Mouse (Mus musculus): ENCODE data around the gene Cdk20. TPM values are rescaled to one million over a fixed set of nuclear protein-coding genes. Genes with fewer than 3 reads are reported as not detected.
A peak's percentile ranks its signal among the peaks of the same experiment; 100 is the strongest.

The Cdk20 gene
- 23.5 and 32.1 TPM in 2 replicates for polyA plus RNA-seq (2015; fragmentation: Nextera tagmentation; extraction: Ambion mirVana)

DNA sequence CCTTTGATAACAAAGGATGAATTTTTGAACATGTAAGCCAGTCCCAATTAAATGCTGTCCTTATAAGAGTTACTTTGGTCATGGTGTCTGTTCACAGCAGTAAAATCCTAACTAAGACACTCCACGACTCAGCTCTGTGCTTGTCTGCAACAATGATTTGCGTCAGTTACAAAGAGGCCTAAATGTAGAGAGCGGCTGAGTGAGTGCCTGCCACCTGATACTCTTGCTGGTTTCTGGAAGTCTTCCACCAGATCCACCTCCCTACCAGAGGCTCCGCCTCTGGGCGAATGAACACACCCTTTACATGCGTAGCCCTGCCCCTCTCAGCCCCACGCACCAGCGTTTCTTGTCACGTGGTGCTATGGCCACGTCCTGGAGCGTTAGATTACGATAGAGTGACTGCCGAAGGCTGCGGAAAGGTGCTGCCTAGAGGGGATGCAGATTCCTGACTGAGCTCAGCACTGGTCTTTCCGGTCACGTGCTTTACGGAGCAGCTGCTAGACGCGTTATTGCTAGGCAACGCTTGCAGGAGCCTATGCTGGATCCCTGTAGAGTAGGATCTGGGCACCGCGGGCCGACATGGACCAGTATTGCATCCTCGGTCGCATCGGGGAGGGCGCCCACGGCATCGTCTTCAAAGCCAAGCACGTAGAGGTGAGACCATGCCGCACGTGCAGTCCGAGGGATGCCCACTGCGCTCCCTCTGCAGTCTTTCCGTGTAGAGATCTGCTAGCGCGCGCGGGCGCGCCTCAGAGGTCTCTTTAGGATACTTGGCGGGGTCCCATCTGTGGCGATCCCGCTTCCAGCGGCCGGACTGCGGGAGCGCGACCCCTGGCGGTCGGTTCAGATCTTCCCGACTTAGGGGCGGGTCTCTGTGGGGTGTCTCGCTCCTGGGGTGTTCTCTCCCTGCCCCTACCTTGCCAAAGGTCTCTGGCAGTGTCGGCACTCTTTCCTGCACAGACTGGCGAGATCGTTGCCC, at the start of gene Cdk20:
TSS of gene Cdk20 (plus strand) at position 298 of the 979 bp plus-strand sequence.
- under 1% methylated on average over 57 of the region's 57 CpGs for WGBS
- ATAC-seq (ENCODE audit: low FRiP score) = peak; percentile 99
- H3K9ac ChIP-seq (replicated peaks) = peak within 1 kb of the TSS; percentile 65

DNA sequence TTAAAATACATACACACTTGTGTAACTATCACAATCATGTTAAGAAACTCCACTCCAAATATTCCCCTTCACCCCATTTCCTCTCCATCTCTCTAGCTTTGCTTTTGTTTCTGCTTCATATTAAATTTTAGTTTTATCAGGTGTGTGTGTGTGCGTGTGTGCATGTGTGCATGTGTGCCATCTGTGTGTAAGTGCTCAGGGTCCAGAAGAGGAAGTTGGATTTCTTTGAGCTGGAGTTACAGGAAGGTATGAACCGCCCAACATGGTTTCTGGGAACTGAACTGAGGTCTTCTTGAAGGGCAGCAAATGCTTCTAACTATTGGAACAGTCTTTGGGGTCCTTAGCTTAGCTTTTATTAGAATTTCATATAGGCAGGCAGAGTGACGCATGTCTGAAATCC, 47.2 kb upstream of the Cdk20 start:
- ATAC-seq (ENCODE audit: low FRiP score) = no peak
- H3K4me3 ChIP-seq (replicated peaks) = no peak overlapping the region
- 91% methylated on average over 3 of the region's 3 CpGs for WGBS

More for the DNA sequence above, at the start of gene Cdk20:
- no peaks in the 10 kb centered on the region for H3K9me3 ChIP-seq (replicated peaks)
- H3K4me2 ChIP-seq = peak within 1 kb of the TSS; percentile 68
- H3K27me3 ChIP-seq (replicated peaks) = no peaks in the 10 kb centered on the region
- H3K4me1 ChIP-seq = peaks cover 18% of the 10 kb centered on the region
- peak within 1 kb of the TSS; percentile 92 for H3K27ac ChIP-seq (replicated peaks)
- no peaks in the 10 kb centered on the region for H3K36me3 ChIP-seq
- peak within 1 kb of the TSS; percentile 60 for H3K4me3 ChIP-seq (replicated peaks)

DNA sequence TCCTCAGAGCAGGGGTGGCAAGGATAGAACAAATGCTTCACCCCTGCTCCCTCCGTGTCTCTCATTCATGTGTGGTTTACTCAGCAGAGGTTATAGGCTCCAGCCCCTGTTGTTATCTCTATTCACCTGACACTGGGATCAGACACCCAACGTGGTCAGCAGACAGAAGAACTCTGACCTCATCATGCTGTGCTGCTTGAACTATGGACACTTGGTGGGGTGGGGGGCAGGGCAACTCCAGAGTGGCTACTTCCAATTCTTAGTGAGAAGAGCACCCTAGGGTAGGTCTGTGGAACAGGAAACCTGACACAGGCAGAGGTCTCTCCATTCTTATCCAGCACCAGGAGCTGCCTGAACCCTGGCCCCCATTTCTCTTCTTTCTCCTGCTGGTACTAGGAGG, 46.1 kb upstream of the Cdk20 start:
- Histone ChIP-seq H3K27ac (replicated peaks) (no peak overlapping the region), H3K27me3 (replicated peaks) (no peaks in the 10 kb centered on the region), H3K9me3 (replicated peaks) (no peaks in the 10 kb centered on the region), H3K4me1 (no peaks in the 10 kb centered on the region), H3K4me3 (replicated peaks) (no peak overlapping the region), H3K4me2 (no peak overlapping the region), H3K36me3 (no peaks in the 10 kb centered on the region), H3K9ac (replicated peaks) (no peak overlapping the region)
- ATAC-seq (ENCODE audit: low FRiP score) = no peak
- WGBS = 40% methylated on average over 2 of the region's 2 CpGs

More for the DNA sequence above, 47.2 kb upstream of the Cdk20 start:
- no peaks in the 10 kb centered on the region for H3K27me3 ChIP-seq (replicated peaks)
- H3K36me3 ChIP-seq = no peaks in the 10 kb centered on the region
- no peaks in the 10 kb centered on the region for H3K4me1 ChIP-seq
- no peak overlapping the region for H3K4me2 ChIP-seq
- H3K9ac ChIP-seq (replicated peaks) = no peak overlapping the region
- H3K9me3 ChIP-seq (replicated peaks) = no peaks in the 10 kb centered on the region
- no peak overlapping the region for H3K27ac ChIP-seq (replicated peaks)

DNA sequence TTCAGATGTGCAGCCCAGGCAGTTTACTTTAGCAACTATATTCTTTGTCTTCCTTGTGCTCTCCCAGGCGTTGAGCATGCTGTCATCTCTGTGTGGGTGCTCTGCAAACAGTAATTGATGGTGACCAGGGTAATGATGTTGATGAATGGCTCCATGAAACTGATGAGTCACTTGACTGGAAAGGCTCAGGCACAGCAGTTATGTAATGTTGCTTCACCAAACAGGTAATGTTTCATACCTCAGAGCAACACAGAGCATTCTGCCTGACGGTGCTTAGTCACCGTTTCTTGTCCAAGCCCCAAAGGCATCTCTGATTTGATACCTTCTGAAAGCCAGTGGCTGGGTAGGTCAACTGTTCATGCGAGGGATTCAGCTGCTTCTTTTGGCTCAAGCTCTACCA, 43.7 kb upstream of the Cdk20 start:
- no peak for ATAC-seq (ENCODE audit: low FRiP score)

DNA sequence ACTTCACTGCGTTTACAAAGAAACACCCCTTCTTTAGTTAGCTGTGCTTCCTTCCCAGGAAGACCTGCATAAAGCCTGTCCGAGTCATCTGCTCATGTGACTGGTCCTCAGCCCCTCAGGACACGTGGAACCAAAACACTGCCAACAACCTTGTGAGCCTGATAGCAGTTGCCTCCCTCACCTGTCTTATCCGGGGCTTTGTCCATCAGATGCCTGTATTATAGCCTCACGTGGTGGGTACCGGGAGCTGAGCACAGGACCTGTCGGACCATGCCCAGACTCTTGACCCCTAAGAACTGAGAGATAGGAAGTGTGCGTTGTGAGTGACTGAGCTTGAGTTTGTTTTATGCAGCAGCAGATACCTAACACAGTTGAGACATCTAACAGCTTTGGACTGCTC, 35.1 kb upstream of the Cdk20 start:
- no peak overlapping the region for H3K9ac ChIP-seq (replicated peaks)
- no peak overlapping the region for H3K27ac ChIP-seq (replicated peaks)
- no peaks in the 10 kb centered on the region for H3K36me3 ChIP-seq
- no peaks in the 10 kb centered on the region for H3K27me3 ChIP-seq (replicated peaks)
- 76% methylated on average over 8 of the region's 8 CpGs for WGBS
- H3K4me1 ChIP-seq = no peaks in the 10 kb centered on the region
- no peak overlapping the region for H3K4me2 ChIP-seq
- H3K9me3 ChIP-seq (replicated peaks) = no peaks in the 10 kb centered on the region
- no peak overlapping the region for H3K4me3 ChIP-seq (replicated peaks)
- no peak for ATAC-seq (ENCODE audit: low FRiP score)

More for the DNA sequence above, 43.7 kb upstream of the Cdk20 start:
- H3K9me3 ChIP-seq (replicated peaks) = no peaks in the 10 kb centered on the region
- H3K27me3 ChIP-seq (replicated peaks) = no peaks in the 10 kb centered on the region
- 81% methylated on average over 4 of the region's 4 CpGs for WGBS
- H3K27ac ChIP-seq (replicated peaks) = no peak overlapping the region
- H3K4me1 ChIP-seq = no peaks in the 10 kb centered on the region
- no peak overlapping the region for H3K9ac ChIP-seq (replicated peaks)
- H3K4me3 ChIP-seq (replicated peaks) = no peak overlapping the region
- no peaks in the 10 kb centered on the region for H3K36me3 ChIP-seq
- H3K4me2 ChIP-seq = no peak overlapping the region

DNA sequence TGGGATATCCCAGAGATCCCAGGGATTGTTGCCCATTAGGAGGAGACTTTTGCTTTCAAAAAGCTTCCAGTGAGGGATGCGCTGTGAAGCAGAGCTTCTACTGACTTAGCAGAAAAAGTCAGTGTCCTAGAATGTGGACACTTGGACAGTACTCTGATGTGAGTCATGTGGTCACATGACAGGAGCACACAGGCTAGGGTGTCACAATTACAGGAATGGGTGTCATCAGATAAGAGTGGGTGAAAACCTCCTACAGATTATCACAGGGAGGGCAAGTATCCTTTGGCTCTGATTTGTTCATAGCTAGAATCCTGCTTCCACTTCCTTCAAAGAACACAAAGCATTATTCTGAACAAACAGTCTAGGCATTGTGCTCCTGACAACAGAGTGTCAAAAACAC, 34.0 kb upstream of the Cdk20 start:
- Histone ChIP-seq H3K36me3 (no peaks in the 10 kb centered on the region), H3K4me1 (no peaks in the 10 kb centered on the region), H3K27ac (replicated peaks) (no peak overlapping the region), H3K4me3 (replicated peaks) (no peak overlapping the region), H3K4me2 (no peak overlapping the region), H3K27me3 (replicated peaks) (no peaks in the 10 kb centered on the region), H3K9me3 (replicated peaks) (no peaks in the 10 kb centered on the region), H3K9ac (replicated peaks) (no peak overlapping the region)
- no peak for ATAC-seq (ENCODE audit: low FRiP score)
- WGBS = 97% methylated on average over 1 of the region's 1 CpGs

DNA sequence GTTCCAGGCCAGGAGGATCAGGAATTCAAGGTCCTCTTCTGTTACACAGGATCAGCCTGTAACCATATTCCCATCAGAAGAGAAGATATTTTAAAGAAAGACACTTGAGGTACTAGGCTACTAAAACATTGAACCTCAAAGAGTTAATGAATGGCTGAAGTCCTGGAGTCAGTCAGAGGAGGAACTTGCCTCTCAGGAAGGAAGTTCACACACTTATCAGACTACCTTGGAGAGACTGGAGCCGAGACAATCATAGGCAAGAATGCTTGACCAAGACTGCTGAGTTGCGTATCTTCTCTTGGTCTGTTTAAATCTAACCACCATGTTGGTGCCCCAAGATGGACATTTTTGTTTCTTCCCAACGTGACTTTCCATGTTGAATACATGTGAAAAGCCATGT, 32.2 kb upstream of the Cdk20 start:
- no peaks in the 10 kb centered on the region for H3K9me3 ChIP-seq (replicated peaks)
- no peak overlapping the region for H3K4me2 ChIP-seq
- no peaks in the 10 kb centered on the region for H3K36me3 ChIP-seq
- no peaks in the 10 kb centered on the region for H3K27me3 ChIP-seq (replicated peaks)
- H3K27ac ChIP-seq (replicated peaks) = no peak overlapping the region
- H3K9ac ChIP-seq (replicated peaks) = no peak overlapping the region
- WGBS = 88% methylated on average over 3 of the region's 3 CpGs
- H3K4me1 ChIP-seq = no peaks in the 10 kb centered on the region
- H3K4me3 ChIP-seq (replicated peaks) = no peak overlapping the region
- ATAC-seq (ENCODE audit: low FRiP score) = no peak

DNA sequence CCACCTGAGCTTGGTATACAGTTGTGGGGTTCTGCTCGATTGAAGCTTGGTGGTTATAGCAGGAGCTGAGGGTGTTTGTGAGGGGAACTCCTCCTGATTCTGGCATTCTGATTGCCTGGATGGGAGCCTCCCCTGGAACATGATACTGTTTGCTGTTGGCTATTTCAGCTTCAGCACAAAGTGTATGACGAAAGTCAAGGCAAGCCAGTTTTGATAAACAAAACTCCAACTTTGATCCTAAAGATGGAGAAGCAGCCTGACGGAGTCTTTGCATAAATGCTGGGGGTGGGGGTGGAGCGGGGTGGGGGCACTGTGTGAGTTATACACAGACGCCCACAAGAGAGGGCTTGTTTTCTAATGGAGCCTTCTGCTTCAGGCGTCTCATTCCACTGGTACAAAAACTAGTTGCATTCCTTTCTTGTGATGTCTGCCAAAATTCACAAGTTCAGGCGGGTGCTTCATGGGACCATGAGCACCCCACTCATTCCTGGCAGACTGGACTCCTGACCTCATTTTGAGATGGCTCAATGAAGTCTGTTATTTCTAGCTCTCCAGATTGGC, 31.2 kb upstream of the Cdk20 start:
- Histone ChIP-seq H3K4me1 (no peaks in the 10 kb centered on the region), H3K27ac (replicated peaks) (no peak overlapping the region), H3K36me3 (no peaks in the 10 kb centered on the region), H3K9ac (replicated peaks) (no peak overlapping the region), H3K27me3 (replicated peaks) (no peaks in the 10 kb centered on the region), H3K9me3 (replicated peaks) (no peaks in the 10 kb centered on the region), H3K4me3 (replicated peaks) (no peak overlapping the region), H3K4me2 (no peak overlapping the region)
- 68% methylated on average over 7 of the region's 7 CpGs for WGBS
- ATAC-seq (ENCODE audit: low FRiP score) = no peak

DNA sequence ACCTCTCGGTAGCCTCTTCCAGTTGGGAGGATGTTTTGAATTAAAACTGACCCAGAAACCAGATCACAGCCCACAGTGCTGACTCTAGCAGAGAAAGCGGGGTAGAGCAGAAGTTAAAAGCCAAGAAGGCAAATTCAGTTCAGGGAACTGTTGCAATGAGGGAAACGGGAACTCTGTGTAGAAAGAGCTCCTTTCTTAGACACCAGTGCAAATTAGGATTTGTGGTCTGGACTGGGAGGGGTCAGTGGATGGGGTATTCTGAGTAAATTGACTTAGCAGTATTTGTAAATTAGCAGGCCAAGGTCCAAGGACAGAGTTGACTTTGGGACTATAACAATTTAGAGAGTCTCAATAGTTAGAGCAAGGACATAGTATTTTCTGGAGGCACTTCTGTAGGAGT, 30.1 kb upstream of the Cdk20 start:
- Histone ChIP-seq H3K4me3 (replicated peaks) (no peak overlapping the region), H3K9me3 (replicated peaks) (no peaks in the 10 kb centered on the region), H3K4me1 (no peaks in the 10 kb centered on the region), H3K9ac (replicated peaks) (no peak overlapping the region), H3K4me2 (no peak overlapping the region), H3K36me3 (no peaks in the 10 kb centered on the region), H3K27ac (replicated peaks) (no peak overlapping the region), H3K27me3 (replicated peaks) (no peaks in the 10 kb centered on the region)
- 76% methylated on average over 3 of the region's 3 CpGs for whole genome bisulfite sequencing
- ATAC-seq (ENCODE audit: low FRiP score) = no peak

DNA sequence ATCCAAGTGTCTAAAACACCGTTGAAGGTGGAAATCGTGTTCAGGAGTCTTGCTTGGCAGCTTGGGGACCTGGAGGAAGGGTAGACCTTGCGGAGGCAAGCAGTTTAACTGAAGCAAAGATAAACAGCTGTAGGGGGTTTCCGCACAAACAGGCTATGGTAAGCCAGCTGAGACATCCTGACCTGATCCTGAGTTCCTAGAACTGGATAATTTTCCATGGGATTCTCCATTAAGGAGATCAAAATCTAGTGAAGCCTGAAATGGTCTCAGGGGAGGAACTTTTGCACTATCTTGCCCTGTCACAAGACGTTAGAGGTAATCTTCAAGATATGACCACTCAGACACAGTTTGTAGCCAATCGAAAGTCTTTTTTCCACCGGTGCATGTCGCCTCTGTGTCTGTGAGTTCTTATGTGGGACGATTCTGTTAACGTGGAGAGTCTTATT, 29.6 kb upstream of the Cdk20 start:
- Histone ChIP-seq H3K36me3 (no peaks in the 10 kb centered on the region), H3K4me2 (no peak overlapping the region), H3K4me3 (replicated peaks) (no peak overlapping the region), H3K27ac (replicated peaks) (no peak overlapping the region), H3K27me3 (replicated peaks) (no peaks in the 10 kb centered on the region), H3K9me3 (replicated peaks) (no peaks in the 10 kb centered on the region), H3K9ac (replicated peaks) (no peak overlapping the region), H3K4me1 (no peaks in the 10 kb centered on the region)
- WGBS = 93% methylated on average over 10 of the region's 10 CpGs
- no peak for ATAC-seq (ENCODE audit: low FRiP score)

DNA sequence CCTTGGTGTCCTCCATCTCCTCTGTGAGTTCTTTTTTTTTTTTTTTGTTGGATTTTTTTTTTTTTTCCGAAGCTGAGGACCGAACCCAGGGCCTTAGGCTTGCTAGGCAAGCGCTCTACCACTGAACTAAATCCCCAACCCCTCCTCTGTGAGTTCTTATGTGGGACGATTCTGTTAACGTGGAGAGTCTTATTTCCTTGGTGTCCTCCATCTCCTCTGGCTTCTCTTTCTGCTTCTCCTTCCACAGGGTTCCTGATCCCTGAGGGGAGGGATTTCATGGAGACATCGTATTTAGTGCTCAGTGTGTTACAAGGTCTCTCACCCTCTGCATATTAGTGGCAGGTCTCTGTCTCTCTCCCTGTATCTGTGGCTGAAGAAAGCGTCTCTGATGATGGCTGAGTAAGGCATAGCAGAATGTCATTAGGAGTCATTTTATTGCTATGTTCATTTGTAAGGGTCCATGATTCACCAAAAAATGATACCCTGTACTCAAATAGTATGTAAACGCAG, 29.1 kb upstream of the Cdk20 start:
- ATAC-seq (ENCODE audit: low FRiP score) = no peak
- no peaks in the 10 kb centered on the region for H3K36me3 ChIP-seq
- H3K4me2 ChIP-seq = no peak overlapping the region
- 92% methylated on average over 8 of the region's 8 CpGs for WGBS
- no peaks in the 10 kb centered on the region for H3K9me3 ChIP-seq (replicated peaks)
- no peaks in the 10 kb centered on the region for H3K27me3 ChIP-seq (replicated peaks)
- no peak overlapping the region for H3K9ac ChIP-seq (replicated peaks)
- no peaks in the 10 kb centered on the region for H3K4me1 ChIP-seq
- no peak overlapping the region for H3K27ac ChIP-seq (replicated peaks)
- no peak overlapping the region for H3K4me3 ChIP-seq (replicated peaks)

DNA sequence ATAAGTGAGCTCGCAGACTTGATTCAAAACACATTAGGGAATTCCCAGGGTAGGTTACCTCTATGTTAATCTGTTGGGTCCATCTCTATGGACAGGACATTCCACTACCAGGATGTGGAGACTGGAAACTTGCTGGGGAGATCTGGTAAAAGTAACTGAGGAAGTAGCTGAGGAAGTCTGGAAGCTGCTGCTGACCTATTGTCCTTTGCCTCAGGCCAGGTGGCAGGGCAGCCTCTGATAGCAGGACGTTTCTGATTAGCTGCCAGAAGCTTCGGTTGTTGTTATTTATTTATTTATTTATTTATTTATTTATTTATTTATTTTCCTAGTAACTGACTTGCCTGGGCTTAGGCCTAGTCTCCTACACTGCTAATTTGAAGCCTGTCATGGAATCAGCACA, 28.6 kb upstream of the Cdk20 start:
- no peak overlapping the region for H3K4me2 ChIP-seq
- H3K4me1 ChIP-seq = no peaks in the 10 kb centered on the region
- no peak overlapping the region for H3K27ac ChIP-seq (replicated peaks)
- 79% methylated on average over 3 of the region's 3 CpGs for WGBS
- no peak overlapping the region for H3K4me3 ChIP-seq (replicated peaks)
- no peaks in the 10 kb centered on the region for H3K27me3 ChIP-seq (replicated peaks)
- no peak overlapping the region for H3K9ac ChIP-seq (replicated peaks)
- no peaks in the 10 kb centered on the region for H3K36me3 ChIP-seq
- ATAC-seq (ENCODE audit: low FRiP score) = no peak
- no peaks in the 10 kb centered on the region for H3K9me3 ChIP-seq (replicated peaks)

Measured in neural tube, embryonic 15.5 days (tissue).